Mouse (Mus musculus) myocyte (in vitro differentiated cells): Measurements from ENCODE around the gene Raver1.

Experiments
- CEBPB ChIP-seq: IDR thresholded peaks from 2 replicates; pipeline ENCODE4 v1.6.1; 2011; ENCODE audit warnings: mild to moderate bottlenecking, moderate library complexity; ENCODE audit not compliant: poor library complexity, insufficient read depth, severe bottlenecking
- MAX ChIP-seq: IDR thresholded peaks from one replicate; pipeline ENCODE4 v1.6.1; 2011; ENCODE audit warnings: low read depth, mild to moderate bottlenecking, control low read depth
- POLR2A ChIP-seq: IDR thresholded peaks from one replicate; pipeline ENCODE4 v1.6.1; 2011; ENCODE audit warnings: low read depth, mild to moderate bottlenecking, control low read depth, moderate library complexity; ENCODE audit not compliant: insufficient read length
- USF1 ChIP-seq: IDR thresholded peaks from one replicate; pipeline ENCODE4 v1.6.1; 2011; ENCODE audit warnings: low read depth, mild to moderate bottlenecking, control low read depth, moderate library complexity

DNA sequence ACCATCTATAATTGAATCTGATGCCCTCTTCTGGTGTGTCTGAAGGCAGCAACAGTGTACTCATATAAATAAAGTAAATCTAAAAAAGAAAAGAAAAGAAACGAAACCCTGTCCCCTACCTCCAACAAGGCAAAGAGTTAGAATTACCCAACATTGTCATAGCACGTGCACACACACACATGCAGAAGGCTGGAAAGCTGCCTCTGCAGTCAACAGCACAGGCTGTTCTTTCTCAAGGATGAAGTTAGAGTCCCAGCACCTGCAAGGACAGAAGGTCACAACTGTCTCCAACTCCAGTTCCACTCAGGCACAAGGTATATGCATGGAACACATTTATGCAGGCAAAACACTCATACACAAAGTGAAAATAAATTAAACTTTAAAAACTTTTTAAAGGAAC lies 10.3 kb upstream of the Raver1 start:
- TF ChIP-seq CEBPB, result no peak
- no peak for TF ChIP-seq POLR2A
- no peak for TF ChIP-seq MAX
- no peak for TF ChIP-seq USF1
